Mouse (Mus musculus): ENCODE results near the gene Nhsl1. TPM values are rescaled to one million over a fixed set of nuclear protein-coding genes. Genes with fewer than 3 reads are reported as not detected.
"Not testable (repeated sequence)": the region's sequence is repeated elsewhere in the genome, so short reads cannot be mapped to it uniquely, and the experiment has no call there.

Gene Nhsl1
- total RNA-seq, 2 experiments from 2014 or later = 4.6 to 7.0 TPM

GRCm38 (mm10) chr10:18549321-18550216 is 230.8 kb downstream of the Nhsl1 start:
- no peak for TF ChIP-seq CTCF (IDR thresholded peaks at IDR 0.05)
- intact Hi-C loops (cut with DNase I) = no loop called here
- DNase-seq = peak; percentile 14
- H3K27ac ChIP-seq = no peak overlapping the region
- H3K4me3 ChIP-seq = peak overlapping the region; percentile 13

DNA sequence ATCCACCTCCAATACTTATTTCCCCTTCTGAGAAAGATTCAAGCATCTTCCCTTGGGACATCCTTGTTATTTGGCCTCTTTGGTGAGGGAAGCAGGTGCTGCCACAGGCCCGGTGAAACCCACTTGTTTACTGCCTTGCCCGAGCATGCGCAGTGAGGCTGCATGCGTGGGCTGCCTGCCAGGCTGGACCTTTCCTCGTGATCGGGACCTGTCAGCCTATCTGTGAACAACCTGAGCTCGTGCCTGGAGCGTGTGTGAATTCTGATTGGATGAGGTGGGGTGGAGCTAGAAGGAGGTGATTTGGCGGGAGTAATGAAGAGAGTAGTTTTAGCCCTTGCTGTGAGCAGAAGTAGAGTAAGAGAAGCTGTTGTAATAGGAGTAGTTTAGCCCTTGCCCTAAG is 240.3 kb downstream of the Nhsl1 start:
- H3K4me3 ChIP-seq; DNase-seq; H3K27ac ChIP-seq; intact Hi-C loops (cut with DNase I): not testable (repeated sequence)

GRCm38 (mm10) chr10:18561445-18561844 is 242.7 kb downstream of the Nhsl1 start:
- intact Hi-C loops (cut with DNase I) = loop anchor here (10.0 kb wide), 1 partner anchor 283 kb away; the partner anchor contains the start of gene Perp
- TF ChIP-seq CTCF (IDR thresholded peaks at IDR 0.05) = no peak
- Histone ChIP-seq H3K4me3 (no peak overlapping the region), H3K27ac (no peak overlapping the region)
- no peak for DNase-seq

DNA sequence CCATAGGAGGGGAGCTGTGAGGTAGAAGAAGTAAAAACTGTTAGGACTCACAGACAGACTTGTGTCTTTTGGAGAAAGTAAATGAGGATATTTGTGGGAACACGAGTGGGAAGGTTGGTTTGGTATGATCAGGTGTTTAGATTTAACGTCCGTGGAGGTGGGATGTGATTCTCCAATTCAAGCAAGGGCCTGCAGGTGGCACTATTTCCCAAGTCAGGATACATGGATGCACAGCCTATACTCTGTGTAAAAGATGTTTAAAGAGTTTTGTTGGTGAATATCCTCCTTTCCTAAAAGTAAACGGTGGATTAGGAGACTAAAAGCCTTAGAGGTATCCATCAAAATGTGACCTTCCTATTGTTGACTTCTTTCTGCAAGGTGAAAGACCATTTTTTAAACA is 244.2 kb downstream of the Nhsl1 start:
- intact Hi-C loops (cut with DNase I) = loop anchor here (1.0 to 10.0 kb wide), 3 partner anchors 39 to 341 kb away; partner anchors contain the start of gene Perp
- peak; percentile 47 for DNase-seq
- peak; percentile 78 for TF ChIP-seq CTCF (IDR thresholded peaks at IDR 0.05)
- Histone ChIP-seq H3K27ac (no peak overlapping the region), H3K4me3 (no peak overlapping the region)

DNA sequence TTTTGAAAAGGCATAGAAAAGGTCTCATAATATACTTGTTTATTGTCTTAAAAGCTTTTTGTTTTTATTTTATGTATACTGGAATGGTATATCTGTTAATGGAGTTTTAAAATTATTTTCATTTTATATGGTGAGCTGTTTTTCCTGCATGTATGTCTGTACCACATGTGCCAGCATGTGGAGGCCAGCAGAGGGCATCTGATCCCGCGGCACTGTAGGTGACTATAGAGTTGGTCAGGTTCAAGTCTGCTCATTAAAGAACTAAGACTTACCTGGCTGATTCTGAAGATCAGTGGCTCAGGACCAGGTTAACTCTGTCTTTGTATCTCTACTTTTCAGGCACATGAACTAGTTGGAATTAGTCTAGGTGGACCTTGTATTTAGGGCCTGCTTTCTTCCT is 253.8 kb downstream of the Nhsl1 start:
- DNase-seq = no peak
- TF ChIP-seq CTCF (IDR thresholded peaks at IDR 0.05) = peak; percentile 53
- intact Hi-C loops (cut with DNase I) = no loop called here
- Histone ChIP-seq H3K27ac (no peak overlapping the region), H3K4me3 (no peak overlapping the region)

Other genes with a start within 250 kb of the Nhsl1 start
- not detected for gene Ect2l, start 108.1 kb upstream of the Nhsl1 start, total RNA-seq (2021)
- gene Ccdc28a, start 84.0 kb upstream of the Nhsl1 start, total RNA-seq (2021) = 1 to 10 TPM; 7.6 to 9.1 TPM
- 1 to 10 TPM in 1 of 2 experiments, under 1 TPM in 1; 0.48 to 1.3 TPM for gene Hebp2, start 227.1 kb downstream of the Nhsl1 start, total RNA-seq (2021)